Mouse (Mus musculus): ENCODE data around the gene Ggta1.
"Not testable (repeated sequence)": the region's sequence is repeated elsewhere in the genome, so short reads cannot be mapped to it uniquely, and the experiment has no call there.

The Ggta1 gene

DNA sequence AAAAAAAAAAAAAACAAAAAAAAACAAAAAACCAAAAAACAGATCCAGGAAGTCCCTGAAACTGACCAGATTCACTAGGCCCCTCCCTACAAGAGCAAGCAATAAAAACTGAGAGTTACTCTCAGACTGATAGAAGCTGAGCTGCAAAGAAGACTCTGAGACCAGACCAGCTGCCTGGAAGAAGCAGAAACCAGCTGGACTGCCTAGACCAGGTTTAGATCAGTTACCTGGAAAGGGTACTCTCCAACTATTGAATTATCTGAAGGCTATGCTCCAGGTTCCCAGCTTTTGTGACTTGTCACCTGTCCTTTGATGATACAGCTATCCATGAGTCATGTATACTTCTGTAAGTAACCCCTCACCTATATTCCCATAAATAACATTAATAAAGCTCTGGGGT, 3.7 kb downstream of the Ggta1 start:
- no peak for DNase-seq

- no peak for DNase-seq
These were observed 4.6 kb downstream of the Ggta1 start for GRCm38 (mm10) chr2:35458421-35458820.

GRCm38 (mm10) chr2:35453736-35454135, 9.3 kb downstream of the Ggta1 start:
- no peak for DNase-seq

- not testable (repeated sequence) for DNase-seq
These were observed 10.3 kb downstream of the Ggta1 start for GRCm38 (mm10) chr2:35452695-35453094.

DNA sequence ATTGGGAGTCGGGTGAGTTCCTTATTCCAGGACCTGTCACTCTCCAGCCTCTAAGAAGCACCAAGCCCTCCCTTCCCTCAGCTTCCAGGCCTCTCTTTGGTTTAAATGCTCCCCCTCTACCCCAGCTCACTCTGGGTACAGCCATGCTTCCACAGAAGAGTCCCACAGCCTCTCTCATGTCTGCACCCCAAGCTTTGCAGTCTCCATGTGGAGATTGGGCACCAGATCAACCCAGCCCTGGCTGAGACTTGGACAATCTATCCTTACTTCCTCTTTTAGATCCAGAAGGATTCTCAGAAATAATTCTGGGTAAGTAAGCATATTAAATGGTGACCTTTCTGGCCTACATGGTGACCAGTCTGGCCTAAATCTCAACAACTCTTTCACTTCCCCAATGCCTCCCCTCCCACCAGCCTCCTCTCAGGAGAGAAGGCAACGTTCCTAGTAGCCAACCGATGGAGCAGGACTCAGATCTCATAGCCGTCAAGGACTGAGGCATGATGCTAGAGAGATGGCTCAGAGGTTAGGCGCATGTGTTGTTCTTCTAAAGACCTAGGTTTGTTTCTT, 11.5 kb downstream of the Ggta1 start:
- DNase-seq, result no peak

- no peak for DNase-seq
These were observed 12.2 kb downstream of the Ggta1 start for GRCm38 (mm10) chr2:35450856-35451255.

DNA sequence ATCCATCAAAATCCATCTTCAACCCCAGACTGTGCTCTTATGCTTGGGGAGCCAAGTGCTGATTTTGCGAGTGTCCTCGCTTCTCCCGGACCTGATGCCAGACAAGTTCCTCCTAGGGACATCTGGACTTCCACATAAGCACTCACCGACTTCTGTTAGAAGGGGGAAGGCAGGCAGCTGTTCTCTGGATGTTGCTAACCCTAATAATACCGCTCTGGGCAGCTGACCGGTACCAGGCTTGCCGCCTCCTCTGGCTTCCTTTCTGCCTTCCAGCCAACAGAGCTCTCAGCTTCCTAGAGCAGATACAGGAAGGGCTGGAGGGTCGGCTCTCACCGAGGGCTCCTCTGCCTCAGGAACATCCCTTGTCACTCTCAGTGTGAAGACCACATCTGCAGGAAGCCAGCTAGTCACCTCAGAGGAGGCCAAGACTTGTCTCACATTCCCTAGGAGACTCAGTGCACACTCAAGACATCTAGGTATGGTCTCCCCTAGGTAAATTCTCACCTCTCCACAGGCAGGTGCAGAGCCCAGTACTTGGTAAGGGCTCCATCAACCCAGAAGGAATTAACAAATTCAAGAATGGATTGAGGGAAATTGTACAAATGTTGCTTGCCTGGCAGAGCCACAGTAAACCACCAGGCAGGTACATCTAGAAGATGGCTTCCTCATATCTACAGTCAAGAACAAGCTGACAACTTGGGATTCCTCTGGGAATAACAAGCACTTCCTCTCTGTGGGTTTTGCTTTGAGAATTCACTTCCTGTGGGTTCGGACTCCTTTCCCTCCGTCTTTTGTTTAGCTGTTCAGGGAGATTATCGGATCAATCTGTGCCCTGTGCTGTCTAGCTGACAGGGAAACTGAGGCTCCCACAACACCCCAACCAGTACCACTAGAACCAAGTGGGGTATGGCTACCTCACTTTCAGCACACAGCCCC, 13.1 kb downstream of the Ggta1 start:
- no peak for DNase-seq

- no peak for DNase-seq
These were observed 13.9 kb downstream of the Ggta1 start for GRCm38 (mm10) chr2:35448914-35449670.

- DNase-seq, result no peak
These were observed 14.7 kb downstream of the Ggta1 start for GRCm38 (mm10) chr2:35448215-35448913.

DNA sequence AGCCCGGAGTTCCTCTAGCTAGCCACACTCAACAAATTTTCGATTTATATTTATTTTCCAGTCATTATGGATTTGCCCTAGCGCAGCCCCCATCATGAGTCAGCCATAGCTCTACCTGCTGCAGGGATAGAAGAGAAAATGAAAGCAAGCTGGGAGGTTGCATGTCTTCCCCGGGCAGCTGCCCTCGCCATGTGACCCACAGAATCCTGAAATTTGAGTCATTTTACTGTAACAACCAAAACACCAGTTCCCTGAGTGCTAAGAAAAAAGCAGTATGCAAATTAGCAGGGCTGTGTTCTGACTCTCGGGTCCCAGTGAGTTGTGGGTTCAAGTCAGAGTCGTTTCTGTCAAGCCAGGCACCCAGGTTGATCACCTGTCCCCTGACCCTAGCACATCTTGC, 15.6 kb downstream of the Ggta1 start:
- no peak for DNase-seq

DNA sequence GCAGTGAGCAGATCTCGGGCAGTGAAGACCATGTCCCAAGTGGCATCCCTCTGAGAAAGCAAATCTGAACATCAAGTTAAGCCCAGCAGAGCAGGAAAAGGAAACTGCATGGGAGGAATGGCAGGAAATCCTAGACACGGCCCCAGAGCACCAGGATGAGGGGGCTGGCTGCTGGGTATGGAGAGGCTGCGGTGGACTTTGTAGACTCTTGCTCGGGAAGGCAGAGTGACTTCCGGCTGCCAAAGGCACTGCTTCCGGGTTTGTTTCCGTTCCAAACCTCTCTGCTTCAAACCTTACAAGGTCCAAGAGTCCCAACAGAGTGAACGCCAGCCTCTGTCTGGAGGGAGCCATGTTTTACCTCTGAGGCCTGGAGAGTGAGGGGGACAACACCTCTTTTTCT, 16.2 kb downstream of the Ggta1 start:
- DNase-seq, result peak; percentile 32

DNA sequence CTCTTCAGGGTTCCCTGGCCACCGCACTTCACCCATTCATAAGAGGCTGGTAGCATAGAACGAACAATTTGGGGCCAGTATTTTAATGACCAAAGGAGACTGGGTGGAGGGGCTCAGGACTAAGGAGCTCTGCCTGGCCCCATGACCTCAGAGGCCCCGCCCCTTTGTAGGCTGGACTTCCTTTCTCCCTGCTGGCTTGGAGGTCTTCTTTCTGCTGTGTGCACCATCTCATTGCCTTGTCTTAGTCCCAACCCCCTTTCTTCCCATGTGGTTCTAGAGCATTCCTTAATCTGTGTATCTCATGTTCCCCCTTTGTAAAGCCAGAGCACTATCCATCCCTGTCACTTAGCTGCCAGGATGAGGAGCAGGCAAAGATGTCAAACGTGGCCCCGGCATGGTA, 16.7 kb downstream of the Ggta1 start:
- DNase-seq, result no peak

DNA sequence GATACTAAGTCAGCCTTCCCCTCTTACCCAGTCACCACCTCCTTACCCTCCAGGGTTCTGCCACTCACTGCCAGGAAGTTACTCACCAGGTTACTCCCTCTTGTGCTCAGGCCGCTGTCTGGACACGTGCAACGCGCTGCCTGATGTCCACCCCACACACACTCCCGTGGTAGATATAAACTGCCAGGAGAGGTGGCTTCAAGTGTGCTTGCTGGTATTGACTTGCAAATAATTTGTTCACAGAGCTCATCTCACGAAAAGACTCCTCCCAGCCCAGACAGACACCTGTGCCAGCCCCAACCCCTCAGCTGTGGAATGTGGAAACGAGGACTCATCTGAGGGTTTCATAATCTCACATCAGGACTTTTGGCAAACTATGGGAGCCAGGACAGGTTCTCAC, 17.4 kb downstream of the Ggta1 start:
- no peak for DNase-seq

- no peak for DNase-seq
These were observed 18.2 kb downstream of the Ggta1 start for GRCm38 (mm10) chr2:35444764-35445262.

GRCm38 (mm10) chr2:35443981-35444763, 18.9 kb downstream of the Ggta1 start:
- DNase-seq, result no peak

DNA sequence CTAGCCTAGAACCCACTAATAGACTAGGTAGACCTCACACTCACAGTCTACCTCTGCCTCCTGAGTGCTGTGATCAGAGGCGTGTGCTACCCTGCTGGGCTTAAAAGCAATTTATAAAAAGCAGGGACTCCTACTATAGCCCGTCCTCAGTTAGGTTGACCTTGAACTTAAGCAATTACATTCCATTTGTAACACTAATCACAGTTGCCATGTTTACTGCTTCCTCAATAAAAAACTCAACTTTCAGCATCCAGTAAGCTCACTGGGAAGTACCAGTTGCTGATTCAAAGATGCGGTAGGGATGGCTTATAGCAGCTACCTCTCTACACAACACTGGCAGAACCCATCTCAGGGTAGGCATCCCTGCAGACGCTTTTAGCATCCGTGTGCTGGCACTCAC, 19.7 kb downstream of the Ggta1 start:
- DNase-seq, result no peak

DNA sequence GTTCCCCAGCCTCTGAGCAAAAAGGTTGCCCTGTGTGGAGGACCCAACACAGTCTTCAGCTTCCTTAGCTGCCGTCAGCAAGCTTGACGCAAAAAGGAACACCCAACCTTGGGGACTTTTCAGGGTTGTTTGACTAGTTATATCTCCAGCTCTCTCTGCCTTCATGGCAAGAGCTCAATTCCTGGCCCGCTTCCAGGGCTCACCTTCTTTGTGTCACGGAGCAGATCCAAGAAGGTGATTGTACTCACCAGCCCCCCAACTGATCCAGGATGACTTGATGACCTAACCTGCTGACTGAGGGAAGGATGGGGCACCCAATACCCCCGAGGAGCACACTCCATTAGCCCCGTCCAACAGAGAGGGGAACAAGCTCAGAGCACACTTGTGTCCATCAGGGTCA, 21.0 kb downstream of the Ggta1 start:
- no peak for DNase-seq

DNA sequence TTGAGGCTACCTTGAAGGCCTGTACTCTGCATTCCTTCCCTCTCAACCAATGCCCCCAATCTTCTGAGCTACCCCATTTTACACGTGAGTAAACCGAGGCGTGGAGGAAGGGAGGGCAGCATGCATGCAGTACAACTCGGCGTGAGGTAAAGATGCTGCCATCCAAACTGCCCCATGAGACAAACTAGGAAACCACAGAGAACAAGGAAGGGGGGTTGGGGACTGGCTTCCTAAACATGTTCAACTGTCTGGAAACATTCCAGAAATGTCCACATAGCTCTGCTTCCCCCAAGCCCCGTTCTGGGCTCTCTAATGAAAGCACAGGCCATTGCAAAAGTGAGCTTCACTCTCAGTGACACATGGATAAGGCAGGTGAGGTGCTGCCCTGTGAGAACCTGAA, 21.6 kb downstream of the Ggta1 start:
- no peak for DNase-seq

- DNase-seq, result no peak
These were observed 22.6 kb downstream of the Ggta1 start for GRCm38 (mm10) chr2:35440480-35440879.

- DNase-seq, result no peak
These were observed 25.2 kb downstream of the Ggta1 start for GRCm38 (mm10) chr2:35437796-35438195.

- DNase-seq, result no peak
These were observed 28.4 kb downstream of the Ggta1 start for GRCm38 (mm10) chr2:35434576-35435123.

DNA sequence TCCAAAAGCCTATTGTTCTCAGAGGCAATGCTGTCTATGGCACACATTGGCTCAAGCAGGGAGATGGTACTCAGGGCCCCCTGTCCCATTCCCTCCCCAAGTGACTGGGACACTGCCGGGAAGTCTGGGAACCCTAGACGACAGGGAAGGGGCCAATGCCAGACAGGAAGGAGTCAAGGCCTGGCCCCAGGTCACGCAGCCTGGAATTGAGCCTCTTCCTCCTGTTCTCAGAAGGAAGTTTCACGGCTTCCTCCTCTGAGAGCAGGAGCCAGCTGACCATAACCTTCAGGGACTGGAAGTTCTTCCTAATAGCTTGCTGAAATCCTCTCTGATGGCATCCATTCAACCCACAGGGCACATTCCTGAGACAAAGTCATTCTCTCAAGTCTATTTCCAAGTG, 29.6 kb downstream of the Ggta1 start:
- DNase-seq, result peak; percentile 36
